Mouse (Mus musculus): ENCODE measurements at regions not wholly inside any gene's neighbourhood (a gene's known extent, or its start where the extent isn't known, plus 50 kb on each side); places are given as distances from the start of the nearest gene placed in this dataset.

GRCm38 (mm10) chr1:19951680-19952248, 666.1 kb downstream of the Pkhd1 start:
- no peak for DNase-seq (ENCODE audit: low spot score in 2 of 2)

GRCm38 (mm10) chr1:19973364-19973763, 644.5 kb downstream of the Pkhd1 start:
- no peak for DNase-seq (ENCODE audit: low spot score in 2 of 2)

GRCm38 (mm10) chr1:19973981-19974380, 643.9 kb downstream of the Pkhd1 start:
- no peak for DNase-seq (ENCODE audit: low spot score in 2 of 2)

GRCm38 (mm10) chr1:19975436-19975835, 642.4 kb downstream of the Pkhd1 start:
- DNase-seq (ENCODE audit: low spot score in 2 of 2): no peak

- DNase-seq (ENCODE audit: low spot score in 2 of 2): no peak
Observed at GRCm38 (mm10) chr1:19981189-19981588, 636.7 kb downstream of the Pkhd1 start.

GRCm38 (mm10) chr1:19982791-19983190, 635.1 kb downstream of the Pkhd1 start:
- DNase-seq (ENCODE audit: low spot score in 2 of 2): no peak

- DNase-seq (ENCODE audit: low spot score in 2 of 2): no peak
Observed at GRCm38 (mm10) chr1:19983504-19983903, 634.4 kb downstream of the Pkhd1 start.

GRCm38 (mm10) chr1:19989921-19990320, 627.9 kb downstream of the Pkhd1 start:
- no peak for DNase-seq (ENCODE audit: low spot score in 2 of 2)

All from layer of hippocampus, adult 8-10 months (tissue).